Mouse (Mus musculus): Measurements from ENCODE around the gene Polr3b. TPM values are rescaled to one million over a fixed set of nuclear protein-coding genes. Genes with fewer than 3 reads are reported as not detected.

The Polr3b gene
- 13.5 and 13.6 TPM in 2 replicates for polyA plus RNA-seq (2015; fragmentation: Nextera tagmentation; extraction: Ambion mirVana)

DNA sequence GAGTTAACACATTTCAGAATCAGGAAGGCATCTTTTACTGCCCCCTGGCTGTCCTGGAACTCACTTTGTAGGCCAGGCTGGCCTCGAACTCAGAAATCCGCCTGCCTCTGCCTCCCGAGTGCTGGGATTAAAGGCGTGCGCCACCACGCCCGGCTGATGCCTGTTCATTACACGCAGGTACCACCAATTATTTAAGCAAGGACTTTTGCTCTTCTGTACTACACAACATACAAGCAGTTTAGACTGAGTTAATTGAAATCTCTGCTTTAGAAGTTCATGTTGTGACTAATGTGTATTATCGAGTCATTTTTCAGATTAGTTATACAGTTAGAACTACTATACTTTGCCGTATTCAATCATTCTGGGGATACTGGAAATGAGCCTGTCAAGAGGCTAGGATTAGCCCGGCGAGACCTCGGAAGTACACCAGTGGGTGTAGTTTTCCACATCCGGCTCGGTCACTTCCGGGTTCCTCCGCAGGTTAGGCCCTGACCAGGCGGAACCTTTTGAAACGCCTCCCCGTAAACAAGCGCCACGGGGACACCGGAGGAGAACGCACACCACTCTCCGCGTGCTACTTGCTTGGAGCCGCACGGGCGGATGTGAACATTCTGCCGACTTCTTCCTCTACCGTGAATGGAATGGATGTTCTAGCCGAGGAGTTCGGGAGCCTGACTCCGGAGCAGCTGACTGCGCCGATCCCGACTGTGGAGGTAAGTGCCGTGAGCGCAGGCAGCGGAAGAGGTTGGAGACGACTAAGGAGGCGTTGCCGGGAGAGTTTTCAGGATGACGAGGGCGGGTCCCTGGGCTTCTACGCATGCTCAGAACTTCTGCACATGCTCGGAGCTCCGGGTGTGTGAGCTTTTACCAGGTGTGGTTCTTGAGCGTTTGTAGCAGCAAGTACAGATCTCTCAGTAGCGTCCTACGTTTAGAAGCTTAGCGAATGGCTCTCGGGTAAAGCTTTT lies at the start of gene Polr3b:
Polr3b (plus strand) TSS at position 467 of the 965 bp plus-strand sequence.
- Histone ChIP-seq H3K9me3 (replicated peaks) (no peaks in the 10 kb centered on the region), H3K36me3 (no peaks in the 10 kb centered on the region), H3K4me2 (peak within 1 kb of the TSS; percentile 77), H3K4me1 (peaks cover 18% of the 10 kb centered on the region), H3K9ac (replicated peaks) (peak within 1 kb of the TSS; percentile 63), H3K27ac (replicated peaks) (peak within 1 kb of the TSS; percentile 95), H3K4me3 (replicated peaks) (peak within 1 kb of the TSS; percentile 77), H3K27me3 (replicated peaks) (no peaks in the 10 kb centered on the region)
- 7% methylated on average over 53 of the region's 53 CpGs for WGBS
- ATAC-seq (ENCODE audit: low FRiP score) = peak; percentile 97

DNA sequence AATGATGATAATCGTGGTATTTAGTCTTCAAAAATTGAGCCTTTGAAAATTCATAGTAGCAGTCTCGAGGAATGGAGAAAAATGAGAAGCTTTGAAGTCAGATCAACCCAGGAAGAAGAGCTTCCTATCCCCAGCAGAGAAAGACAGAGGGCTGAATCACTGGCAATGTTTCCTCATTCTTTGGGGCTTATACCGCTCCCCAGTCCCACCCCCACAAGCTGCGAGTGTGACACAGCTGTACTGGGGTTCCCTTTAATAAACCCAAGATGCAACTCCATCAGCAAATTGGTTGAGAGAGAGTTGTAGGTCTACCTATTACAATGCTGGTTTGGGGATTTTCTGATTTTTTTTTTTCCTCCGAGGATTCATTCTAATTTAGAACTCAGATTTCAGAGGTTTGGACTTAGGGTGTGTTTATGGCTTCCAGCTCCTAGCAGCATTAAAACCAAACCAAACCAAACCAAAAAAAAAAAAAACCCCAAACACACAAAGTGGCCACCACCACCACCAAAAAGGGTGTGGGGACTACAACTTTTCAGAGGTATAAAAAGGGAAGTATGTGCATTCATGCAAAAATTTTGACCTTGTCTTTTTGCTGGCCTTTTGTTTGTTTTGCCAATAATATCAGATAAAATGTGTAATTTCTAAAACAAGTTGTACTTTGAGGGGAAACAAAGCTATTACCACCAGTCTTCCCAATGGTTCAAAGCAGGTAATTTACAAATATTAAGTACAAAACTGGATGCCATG lies 48.2 kb upstream of the Polr3b start:
- no peak overlapping the region for H3K4me2 ChIP-seq
- no peak for ATAC-seq (ENCODE audit: low FRiP score)
- no peaks in the 10 kb centered on the region for H3K36me3 ChIP-seq
- no peak overlapping the region for H3K4me3 ChIP-seq (replicated peaks)
- H3K9ac ChIP-seq (replicated peaks) = no peak overlapping the region
- no peaks in the 10 kb centered on the region for H3K9me3 ChIP-seq (replicated peaks)
- peaks cover 6% of the 10 kb centered on the region; the same call in 1 of the 2 replicates for H3K27me3 ChIP-seq (replicated peaks)
- H3K4me1 ChIP-seq = peaks cover 15% of the 10 kb centered on the region
- WGBS = 71% methylated on average over 5 of the region's 5 CpGs
- H3K27ac ChIP-seq (replicated peaks) = no peak overlapping the region

GRCm38 (mm10) chr10:84576029-84576394 lies 46.1 kb upstream of the Polr3b start:
- Histone ChIP-seq H3K9me3 (replicated peaks) (no peaks in the 10 kb centered on the region), H3K27me3 (replicated peaks) (peaks cover 6% of the 10 kb centered on the region; the same call in 1 of the 2 replicates), H3K4me2 (peak overlapping the region; percentile 90), H3K4me1 (peaks cover 15% of the 10 kb centered on the region), H3K27ac (replicated peaks) (peak overlapping the region; percentile 83; the same call in 1 of the 2 replicates), H3K36me3 (no peaks in the 10 kb centered on the region), H3K9ac (replicated peaks) (0 out of 2 replicates have a peak overlapping the region, but pooled peaks have one; percentile 27), H3K4me3 (replicated peaks) (peak overlapping the region; percentile 96)
- WGBS = under 1% methylated on average over 14 of the region's 14 CpGs
- peak; percentile 85 for ATAC-seq (ENCODE audit: low FRiP score)

GRCm38 (mm10) chr10:84576395-84577070 lies 45.6 kb upstream of the Polr3b start, which contains the start of gene Tcp11l2:
Gene Tcp11l2 (plus strand): TSS chr10:84576626.
- ATAC-seq (ENCODE audit: low FRiP score) = peak; percentile 99
- Histone ChIP-seq H3K27me3 (replicated peaks) (peaks cover 6% of the 10 kb centered on the region; the same call in 1 of the 2 replicates), H3K9me3 (replicated peaks) (no peaks in the 10 kb centered on the region), H3K9ac (replicated peaks) (peak within 1 kb of the TSS; percentile 75), H3K4me1 (peaks cover 15% of the 10 kb centered on the region), H3K4me3 (replicated peaks) (peak within 1 kb of the TSS; percentile 96), H3K36me3 (no peaks in the 10 kb centered on the region), H3K27ac (replicated peaks) (peak within 1 kb of the TSS; percentile 83), H3K4me2 (peak within 1 kb of the TSS; percentile 90)
- under 1% methylated on average over 46 of the region's 46 CpGs for WGBS

- peak; percentile 60 for ATAC-seq (ENCODE audit: low FRiP score)
- no peaks in the 10 kb centered on the region for H3K9me3 ChIP-seq (replicated peaks)
- peak overlapping the region; percentile 75 for H3K9ac ChIP-seq (replicated peaks)
- H3K27me3 ChIP-seq (replicated peaks) = peaks cover 6% of the 10 kb centered on the region; the same call in 1 of the 2 replicates
- WGBS = 2% methylated on average over 38 of the region's 38 CpGs
- H3K4me1 ChIP-seq = peaks cover 15% of the 10 kb centered on the region
- H3K36me3 ChIP-seq = no peaks in the 10 kb centered on the region
- H3K27ac ChIP-seq (replicated peaks) = peak overlapping the region; percentile 83
- H3K4me3 ChIP-seq (replicated peaks) = peak overlapping the region; percentile 96
- peak overlapping the region; percentile 90 for H3K4me2 ChIP-seq
These were observed 44.9 kb upstream of the Polr3b start for GRCm38 (mm10) chr10:84577071-84577727.

GRCm38 (mm10) chr10:84578738-84579137 lies 43.4 kb upstream of the Polr3b start:
- Histone ChIP-seq H3K27me3 (replicated peaks) (peaks cover 6% of the 10 kb centered on the region; the same call in 1 of the 2 replicates), H3K4me3 (replicated peaks) (no peak overlapping the region), H3K4me2 (peak overlapping the region; percentile 90), H3K36me3 (no peaks in the 10 kb centered on the region), H3K27ac (replicated peaks) (no peak overlapping the region), H3K4me1 (peaks cover 15% of the 10 kb centered on the region), H3K9ac (replicated peaks) (no peak overlapping the region), H3K9me3 (replicated peaks) (no peaks in the 10 kb centered on the region)
- 84% methylated on average over 10 of the region's 10 CpGs for WGBS
- no peak for ATAC-seq (ENCODE audit: low FRiP score)

GRCm38 (mm10) chr10:84579527-84579926 lies 42.6 kb upstream of the Polr3b start:
- no peak for ATAC-seq (ENCODE audit: low FRiP score)
- H3K27ac ChIP-seq (replicated peaks) = no peak overlapping the region
- no peaks in the 10 kb centered on the region for H3K36me3 ChIP-seq
- H3K9ac ChIP-seq (replicated peaks) = no peak overlapping the region
- H3K27me3 ChIP-seq (replicated peaks) = peaks cover 6% of the 10 kb centered on the region; the same call in 1 of the 2 replicates
- H3K4me3 ChIP-seq (replicated peaks) = no peak overlapping the region
- H3K4me2 ChIP-seq = no peak overlapping the region
- no peaks in the 10 kb centered on the region for H3K9me3 ChIP-seq (replicated peaks)
- 90% methylated on average over 2 of the region's 2 CpGs for WGBS
- peaks cover 15% of the 10 kb centered on the region for H3K4me1 ChIP-seq

GRCm38 (mm10) chr10:84581191-84581590 lies 40.9 kb upstream of the Polr3b start:
- H3K4me2 ChIP-seq = no peak overlapping the region
- no peak for ATAC-seq (ENCODE audit: low FRiP score)
- H3K9ac ChIP-seq (replicated peaks) = no peak overlapping the region
- 80% methylated on average over 8 of the region's 8 CpGs for WGBS
- H3K27ac ChIP-seq (replicated peaks) = no peak overlapping the region
- no peaks in the 10 kb centered on the region for H3K36me3 ChIP-seq
- H3K9me3 ChIP-seq (replicated peaks) = no peaks in the 10 kb centered on the region
- H3K4me1 ChIP-seq = peaks cover 11% of the 10 kb centered on the region
- H3K4me3 ChIP-seq (replicated peaks) = no peak overlapping the region
- H3K27me3 ChIP-seq (replicated peaks) = no peaks in the 10 kb centered on the region

GRCm38 (mm10) chr10:84582236-84582635 lies 39.9 kb upstream of the Polr3b start:
- 72% methylated on average over 7 of the region's 7 CpGs for WGBS
- H3K4me3 ChIP-seq (replicated peaks) = no peak overlapping the region
- H3K36me3 ChIP-seq = no peaks in the 10 kb centered on the region
- H3K27me3 ChIP-seq (replicated peaks) = no peaks in the 10 kb centered on the region
- no peak for ATAC-seq (ENCODE audit: low FRiP score)
- no peak overlapping the region for H3K9ac ChIP-seq (replicated peaks)
- peak overlapping the region; percentile 38 for H3K27ac ChIP-seq (replicated peaks)
- H3K4me2 ChIP-seq = no peak overlapping the region
- peaks cover 11% of the 10 kb centered on the region for H3K4me1 ChIP-seq
- no peaks in the 10 kb centered on the region for H3K9me3 ChIP-seq (replicated peaks)

DNA sequence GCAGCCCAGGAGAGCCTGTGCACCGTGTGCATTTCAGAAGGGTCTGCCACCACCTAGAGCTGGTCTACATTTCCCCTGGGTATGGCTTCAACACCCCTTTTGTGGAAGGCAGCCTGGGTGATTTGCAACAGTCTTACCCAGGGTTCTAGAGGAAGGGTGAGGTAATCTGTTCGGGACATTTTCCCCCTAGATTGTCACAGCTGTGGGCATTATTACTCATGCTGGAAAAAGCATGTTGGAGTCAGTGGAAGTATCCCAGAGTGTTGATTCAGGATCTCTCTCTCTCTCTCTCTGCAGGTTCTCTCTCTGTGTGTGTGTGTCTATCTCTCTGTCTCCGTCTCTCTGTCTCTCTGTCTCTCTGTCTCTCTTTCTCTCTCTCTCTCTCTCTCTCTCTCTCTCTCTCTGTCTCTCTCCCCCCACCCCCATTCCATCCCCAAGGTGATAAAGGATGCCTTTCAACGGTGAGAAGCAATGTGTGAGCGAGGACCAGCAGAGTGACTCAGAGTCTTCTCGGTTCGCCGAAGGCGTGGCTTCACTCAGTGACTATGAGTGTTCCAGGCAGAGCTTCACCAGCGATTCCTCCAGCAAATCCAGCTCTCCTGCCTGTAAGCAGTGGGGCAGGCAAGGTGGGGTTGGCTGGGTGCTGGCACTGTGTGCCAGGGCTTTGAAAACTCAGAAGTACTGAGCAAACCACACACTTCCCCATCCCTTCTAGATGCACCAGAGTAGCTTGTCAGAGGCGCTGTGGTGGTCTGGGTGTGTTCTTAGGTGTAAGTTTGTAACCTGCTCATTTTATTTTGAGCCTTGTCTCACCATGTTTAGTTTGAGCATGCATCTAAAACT lies 37.4 kb upstream of the Polr3b start:
- no peak for ATAC-seq (ENCODE audit: low FRiP score)
- H3K36me3 ChIP-seq = peaks cover 4% of the 10 kb centered on the region; the same call in 1 of the 2 replicates
- no peak overlapping the region for H3K4me2 ChIP-seq
- H3K27me3 ChIP-seq (replicated peaks) = no peaks in the 10 kb centered on the region
- H3K4me3 ChIP-seq (replicated peaks) = no peak overlapping the region
- WGBS = 76% methylated on average over 11 of the region's 11 CpGs
- no peak overlapping the region for H3K9ac ChIP-seq (replicated peaks)
- H3K9me3 ChIP-seq (replicated peaks) = no peaks in the 10 kb centered on the region
- no peak overlapping the region for H3K27ac ChIP-seq (replicated peaks)
- no peaks in the 10 kb centered on the region for H3K4me1 ChIP-seq

Data from neural tube, embryonic 15.5 days (tissue).